In genomic region chr2:148046799-148047165, GRCm38 (mm10) we compare ENCODE assay signal across 9 mouse cellular contexts. TPM values are rescaled to one million over a fixed set of nuclear protein-coding genes. Genes with fewer than 3 reads are reported as not detected.
DNase-seq lines count a peak whose midpoint lies in the region; ATAC-seq and TF ChIP-seq lines count a peak whose summit lies in the region.
"Had no signal": no experiment of that assay in that cellular context is flagged by ENCODE, and none has a peak within 500 bp of the region (broad histone marks: within the 10 kb centered on the region; RNA-seq: fewer than 3 reads in every experiment).

Gene Foxa2 (minus strand): TSS chr2:148046969.

- peaks cover 13% of the 10 kb centered on the region for H3K36me3 ChIP-seq in C2C12 (ENCODE audit: control insufficient read depth, insufficient read depth)
- H3K36me3 ChIP-seq in ES-Bruce4 (ENCODE audit: control insufficient read depth, insufficient read depth, low read length, poor library complexity, severe bottlenecking): no peaks in the 10 kb centered on the region
- no peaks in the 10 kb centered on the region for H3K36me3 ChIP-seq in intestine, embryonic 14.5 days (ENCODE audit: control insufficient read depth, insufficient read depth, low read length)

- peak; percentile 62 for DNase-seq in intestine, embryonic 14.5 days (ENCODE audit: low spot score)
- peak; percentile 45 to 59 for DNase-seq in lung, postnatal 4 days
- no peak for DNase-seq in MN1 (ENCODE audit: low spot score)
- DNase-seq in ovary, postnatal 10 days (ENCODE audit: low spot score): no peak
- no peak for DNase-seq in T-cell, adult 2 months (ENCODE audit: low spot score)
- DNase-seq: kidney, adult 8-10 months; spleen, adult 18-20 months had no signal

- peaks cover 12% of the 10 kb centered on the region for H3K27me3 ChIP-seq in C2C12 (ENCODE audit: control insufficient read depth, insufficient read depth, insufficient read length)
- H3K27me3 ChIP-seq in ES-Bruce4 (ENCODE audit: control insufficient read depth, insufficient read depth, low read length, poor library complexity, severe bottlenecking): peaks cover 42% of the 10 kb centered on the region
- peaks cover 99% of the 10 kb centered on the region for H3K27me3 ChIP-seq in intestine, embryonic 14.5 days (replicated peaks; ENCODE audit: control insufficient read depth, insufficient read depth, low read length)

- peak within 1 kb of the TSS; percentile 59 for H3ac ChIP-seq in C2C12 (ENCODE audit: control insufficient read depth, insufficient read length, low read depth)

- 3% methylated on average over 19 of the region's 19 CpGs for WGBS in intestine, embryonic 14.5 days

- no peaks in the 10 kb centered on the region for H3K9me3 ChIP-seq in ES-Bruce4 (replicated peaks; ENCODE audit: control insufficient read depth, insufficient read depth, low read length, poor library complexity, severe bottlenecking)
- H3K9me3 ChIP-seq in intestine, embryonic 14.5 days (ENCODE audit: control insufficient read depth, low read length): no peaks in the 10 kb centered on the region

- no peak for TF ChIP-seq POLR2A in ES-Bruce4 (IDR thresholded peaks at IDR 0.05; ENCODE audit: insufficient read depth, low read length)

- no peaks in the 10 kb centered on the region for H3K4me1 ChIP-seq in ES-Bruce4 (ENCODE audit: control insufficient read depth, insufficient read depth, low read length)
- H3K4me1 ChIP-seq in intestine, embryonic 14.5 days (replicated peaks; ENCODE audit: control insufficient read depth, insufficient read depth, low read length): 0 out of 2 replicates have a peak, but pooled peaks cover 5% of the 10 kb centered on the region

- TF ChIP-seq CTCF in C2C12 (IDR thresholded peaks at IDR 0.05; ENCODE audit: control insufficient read depth, insufficient read depth, insufficient read length): no peak
- TF ChIP-seq CTCF in ES-Bruce4 (IDR thresholded peaks at IDR 0.05; ENCODE audit: low read depth, low read length): no peak

- H3K4me3 ChIP-seq in C2C12 (ENCODE audit: insufficient read depth, poor library complexity, severe bottlenecking) (peak within 1 kb of the TSS; percentile 51), ES-Bruce4 (ENCODE audit: low read depth, low read length) (peak within 1 kb of the TSS; percentile 41)
- H3K4me3 ChIP-seq in intestine, embryonic 14.5 days (ENCODE audit: low read depth, low read length): peak within 1 kb of the TSS; percentile 41

- peak within 1 kb of the TSS; percentile 61 for H3K4me2 ChIP-seq in intestine, embryonic 14.5 days (ENCODE audit: low read length)

- no peak for TF ChIP-seq EP300 in ES-Bruce4 (IDR thresholded peaks at IDR 0.05; ENCODE audit: insufficient read depth, low read depth, low read length)

- no peak within 1 kb of the TSS for H3K27ac ChIP-seq in ES-Bruce4 (ENCODE audit: insufficient read depth, low read length)
- peak within 1 kb of the TSS; percentile 47; the same call in 1 of the 2 replicates for H3K27ac ChIP-seq in intestine, embryonic 14.5 days (ENCODE audit: low read depth)

- H3K9ac ChIP-seq in ES-Bruce4 (ENCODE audit: low read depth, poor library complexity, severe bottlenecking): peak within 1 kb of the TSS; percentile 32; the same call in 1 of the 2 replicates
- 0 out of 2 replicates have a peak within 1 kb of the TSS, but pooled peaks have one; percentile 10 for H3K9ac ChIP-seq in intestine, embryonic 14.5 days (ENCODE audit: low read length)

- H3K79me3 ChIP-seq in C2C12 (ENCODE audit: low read depth): peaks cover 2% of the 10 kb centered on the region

- H3K79me2 ChIP-seq in C2C12 (ENCODE audit: control insufficient read depth, insufficient read depth): peaks cover 9% of the 10 kb centered on the region

- ATAC-seq in intestine, embryonic 14.5 days (replicated peaks; ENCODE audit: low FRiP score, low TSS enrichment, low read depth): no peak

TF ChIP-seq in C2C12, 6 proteins besides CTCF, POLR2A, EP300 and RAD21:
- TF ChIP-seq MYOG (IDR thresholded peaks at IDR 0.05; ENCODE audit: control insufficient read depth, extremely low read depth, insufficient read length) (no peak), FOSL1 (IDR thresholded peaks at IDR 0.05; ENCODE audit: insufficient read depth, low read length, poor library complexity, severe bottlenecking) (no peak), CEBPB (IDR thresholded peaks at IDR 0.05; ENCODE audit: low read depth) (no peak), MYOD1 (IDR thresholded peaks at IDR 0.05; ENCODE audit: control insufficient read depth, insufficient read length, low read depth) (no peak)

RNA-seq across cellular contexts. Expression of gene Foxa2, which starts in this region (rescaled TPM):
- polyA plus RNA-seq in C2C12 (2012; fragmentation: generic; extraction: Trizol) (3.6 TPM), ES-Bruce4 (2011; ENCODE audit: insufficient read depth, insufficient read length, low read depth, missing spikeins) (0.85 TPM in 1 of 2 replicates, not detected in the other)
- polyA plus RNA-seq in intestine, embryonic 14.5 days (2014; fragmentation: Nextera tagmentation; extraction: Ambion mirVana): 2.6 and 6.5 TPM in 2 replicates

Comparison
In these comparisons a context has a peak if more than half of its experiments do, and no peak if none do; other contexts are left out.
1. DNase-seq: peak in intestine, embryonic 14.5 days (single experiment) and lung, postnatal 4 days (2 of 2); none in MN1 (single experiment), ovary, postnatal 10 days (single experiment) and T-cell, adult 2 months (single experiment).
2. Peak in every context shown above with its lines, with median percentiles within 50 percentile points of each other: H3K4me3 ChIP-seq.